Mouse (Mus musculus) midbrain, embryonic 12.5 days (tissue): Measurements from ENCODE around the gene Nol12. TPM values are rescaled to one million over a fixed set of nuclear protein-coding genes. Genes with fewer than 3 reads are reported as not detected.
A peak's percentile ranks its signal among the peaks of the same experiment; 100 is the strongest.

Experiments
- ATAC-seq: fragments of 200-750 bp; cut with Nextera tagmentation; 2 replicates; pipeline ENCODE4 v1.8.0; 2017; ENCODE audit warnings: low read depth, moderate TSS enrichment, moderate library complexity; ENCODE audit not compliant: low FRiP score
- H3K27ac ChIP-seq: fragments of 300-500 bp; sonication (generic); replicated peaks from 2 replicates; pipeline ENCODE4 v1.5.1; 2016; ENCODE audit warnings: mild to moderate bottlenecking
- H3K27me3 ChIP-seq: fragments of 300-500 bp; sonication (generic); 2 replicates; pipeline ENCODE4 v1.6.1; 2016; ENCODE audit warnings: mild to moderate bottlenecking
- H3K36me3 ChIP-seq: fragments of 300-500 bp; sonication (generic); 2 replicates; pipeline ENCODE4 v1.6.1; 2016
- H3K4me1 ChIP-seq: fragments of 300-500 bp; sonication (generic); 2 replicates; pipeline ENCODE4 v1.6.1; 2016
- H3K4me2 ChIP-seq: fragments of 300-500 bp; sonication (generic); replicated peaks from 2 replicates; pipeline ENCODE4 v1.6.1; 2016; ENCODE audit warnings: mild to moderate bottlenecking, moderate library complexity
- H3K4me3 ChIP-seq: fragments of 300-500 bp; sonication (generic); 2 replicates; pipeline ENCODE4 v1.5.1; 2016; ENCODE audit warnings: mild to moderate bottlenecking
- H3K9ac ChIP-seq: fragments of 300-500 bp; sonication (generic); replicated peaks from 2 replicates; pipeline ENCODE4 v1.6.1; 2016; ENCODE audit warnings: mild to moderate bottlenecking, moderate library complexity
- H3K9me3 ChIP-seq: fragments of 300-500 bp; sonication (generic); 2 replicates; pipeline ENCODE4 v1.6.1; 2016; ENCODE audit warnings: mild to moderate bottlenecking
- WGBS: fragments of 180-500 bp; shearing (Covaris S2); methylation state at CpG from one replicate; pipeline ENCODE4 v1.1.7; 2016; 5-methylcytosine and 5-hydroxymethylcytosine counted together
- microRNA-seq: library from miRNA; unstranded; fragments of <30 nt; microRNA quantifications from one replicate; pipeline ENCODE4, GENCODE M21; 2017
- polyA plus RNA-seq: library from polyadenylated mRNA; unstranded; fragments of >200 nt; fragmentation: Nextera tagmentation; extraction: Ambion mirVana; gene quantifications from 2 replicates; pipeline ENCODE4 v1.2.1, GENCODE M21; 2016

The Nol12 gene
- polyA plus RNA-seq, 1 experiment from 2014 or later: 59.6 TPM

DNA sequence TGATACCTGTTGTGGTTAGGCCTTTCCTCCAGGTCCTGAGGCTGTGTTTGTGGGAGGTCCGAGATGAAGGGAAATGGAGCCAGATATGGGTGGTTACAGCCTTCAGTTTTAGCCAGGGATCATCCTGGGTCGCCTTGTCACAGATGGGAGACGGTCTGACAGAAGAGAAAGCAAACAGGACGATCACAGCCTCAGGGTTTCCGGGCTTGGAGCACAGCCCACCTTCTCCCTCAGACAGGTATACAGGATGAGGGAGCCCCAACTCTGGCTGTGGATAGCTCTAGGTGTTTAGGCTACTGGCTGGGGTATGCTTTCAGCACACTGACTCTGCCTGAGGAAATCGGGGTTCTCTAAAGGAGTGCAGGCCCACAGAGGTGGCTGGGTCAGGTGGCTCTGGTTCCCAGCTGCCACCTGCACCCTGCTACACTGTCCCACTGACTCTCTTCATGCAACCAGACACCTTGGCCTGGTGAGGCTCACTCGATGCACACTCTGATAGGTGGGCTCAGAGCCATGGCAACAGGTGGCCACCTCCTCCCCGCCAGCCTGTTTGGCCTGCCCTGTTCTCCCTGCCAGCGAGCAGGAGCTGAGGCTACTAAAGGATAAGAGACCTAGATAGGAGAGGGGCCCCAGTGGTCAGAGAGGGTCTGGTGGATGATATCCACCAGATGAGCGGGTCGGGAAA, 51.9 kb downstream of the Nol12 start:
- Histone ChIP-seq H3K27ac (no peak overlapping the region), H3K9me3 (no peaks in the 10 kb centered on the region), H3K4me1 (peaks cover 34% of the 10 kb centered on the region), H3K9ac (no peak overlapping the region), H3K27me3 (no peaks in the 10 kb centered on the region), H3K36me3 (peaks cover 39% of the 10 kb centered on the region), H3K4me3 (no peak overlapping the region), H3K4me2 (no peak overlapping the region)
- ATAC-seq: no peak
- WGBS: 66% methylated on average over 11 of the region's 11 CpGs

DNA sequence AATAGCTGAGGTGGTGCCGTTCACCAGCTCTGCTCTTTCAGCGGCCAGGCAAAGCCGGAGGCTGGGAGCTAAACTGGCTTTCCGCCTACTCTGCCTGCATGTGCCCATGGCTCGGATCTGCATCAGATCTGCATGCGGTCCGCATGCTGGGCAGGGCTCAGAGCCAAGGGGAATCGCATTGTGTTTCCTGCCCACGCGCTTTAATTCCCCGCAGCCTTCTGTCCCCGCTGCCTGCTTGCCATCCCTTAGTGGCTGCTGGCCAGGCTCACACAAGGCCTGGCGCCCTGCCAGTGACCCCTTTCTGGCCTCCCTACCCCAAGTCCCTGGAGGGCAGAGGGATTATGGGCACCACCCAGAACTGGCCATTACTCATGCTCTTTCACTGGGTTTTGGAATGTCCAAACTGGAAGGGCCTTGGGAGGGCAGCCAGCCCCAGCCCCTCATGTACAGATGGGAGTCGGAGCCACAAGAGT, 53.8 kb downstream of the Nol12 start:
- WGBS: 77% methylated on average over 14 of the region's 14 CpGs
- H3K27ac ChIP-seq: peak overlapping the region; percentile 35
- no peak overlapping the region for H3K4me3 ChIP-seq
- no peaks in the 10 kb centered on the region for H3K27me3 ChIP-seq
- ATAC-seq: no peak
- no peak overlapping the region for H3K4me2 ChIP-seq
- H3K36me3 ChIP-seq: peaks cover 58% of the 10 kb centered on the region
- peaks cover 23% of the 10 kb centered on the region for H3K4me1 ChIP-seq
- no peaks in the 10 kb centered on the region for H3K9me3 ChIP-seq
- no peak overlapping the region for H3K9ac ChIP-seq

DNA sequence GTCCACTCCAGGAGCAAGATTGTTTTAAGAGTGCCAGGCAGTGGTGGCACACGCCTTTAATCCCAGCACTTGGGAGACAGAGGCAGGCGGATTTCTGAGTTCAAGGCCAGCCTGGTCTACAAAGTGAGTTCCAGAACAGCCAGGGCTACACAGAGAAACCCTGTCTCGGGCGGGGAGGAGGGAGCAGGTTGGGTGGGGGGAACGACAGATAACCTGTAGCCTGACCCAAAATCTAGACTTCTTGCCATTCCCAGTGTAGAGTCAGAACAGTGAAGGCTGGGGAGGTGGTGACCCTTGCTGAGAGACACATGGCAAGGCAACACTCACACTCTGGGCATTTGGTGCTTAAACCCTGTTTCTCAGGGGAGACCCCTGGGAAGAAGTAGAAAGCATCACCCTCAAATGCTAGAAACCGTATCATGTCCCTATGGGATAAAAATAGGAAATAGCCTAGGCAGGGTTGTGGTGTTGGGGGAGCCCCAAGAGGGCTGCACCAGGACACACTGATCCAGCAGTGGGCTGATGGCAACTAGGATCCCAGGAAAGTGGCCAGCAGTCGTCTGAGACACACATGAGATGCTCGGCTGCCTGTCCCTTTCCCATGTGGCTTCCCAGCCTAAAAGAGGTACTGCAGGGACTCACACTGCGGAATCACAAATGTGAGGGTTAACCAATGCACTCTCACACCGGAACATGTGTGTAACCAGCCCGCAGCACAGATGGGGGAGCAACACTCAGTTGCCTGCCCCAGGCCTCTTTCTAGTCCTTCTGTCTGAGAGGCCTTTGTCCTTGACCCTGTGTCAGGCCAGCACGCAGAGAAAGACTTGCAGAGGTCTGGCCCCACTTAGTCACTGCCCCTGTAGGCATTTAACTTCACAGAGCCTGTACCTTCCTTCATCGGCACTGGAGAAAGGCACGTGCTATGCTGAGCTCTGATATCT, 54.7 kb downstream of the Nol12 start:
- Histone ChIP-seq H3K9me3 (no peaks in the 10 kb centered on the region), H3K36me3 (peaks cover 67% of the 10 kb centered on the region), H3K4me2 (no peak overlapping the region), H3K4me1 (peaks cover 14% of the 10 kb centered on the region), H3K27ac (peak overlapping the region; percentile 35; the same call in 1 of the 2 replicates), H3K27me3 (no peaks in the 10 kb centered on the region), H3K4me3 (no peak overlapping the region), H3K9ac (no peak overlapping the region)
- 89% methylated on average over 14 of the region's 14 CpGs for WGBS
- ATAC-seq: no peak

DNA sequence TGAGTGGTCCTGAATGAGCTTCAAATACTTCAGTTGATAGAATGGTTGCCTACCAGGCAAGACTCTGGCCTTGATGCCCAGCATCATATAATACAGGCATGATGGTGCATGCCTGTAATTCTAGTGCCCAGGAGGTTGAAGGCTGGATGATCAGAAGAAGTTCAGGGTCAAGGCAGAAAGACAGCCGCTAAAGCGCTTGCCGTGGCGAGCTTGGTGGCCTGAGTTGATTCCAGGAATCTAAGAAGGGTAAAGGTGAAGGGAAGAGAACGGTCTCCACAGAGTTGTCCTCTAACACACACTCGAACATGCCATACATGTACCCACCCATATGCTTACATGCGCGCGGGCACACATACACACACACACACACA, 55.3 kb downstream of the Nol12 start:
- H3K4me2 ChIP-seq: no peak overlapping the region
- H3K36me3 ChIP-seq: peaks cover 73% of the 10 kb centered on the region
- no peak overlapping the region for H3K9ac ChIP-seq
- no peak overlapping the region for H3K27ac ChIP-seq
- H3K9me3 ChIP-seq: no peaks in the 10 kb centered on the region
- 91% methylated on average over 9 of the region's 9 CpGs for WGBS
- H3K27me3 ChIP-seq: no peaks in the 10 kb centered on the region
- ATAC-seq: no peak
- peaks cover 9% of the 10 kb centered on the region; the same call in 1 of the 2 replicates for H3K4me1 ChIP-seq
- no peak overlapping the region for H3K4me3 ChIP-seq

DNA sequence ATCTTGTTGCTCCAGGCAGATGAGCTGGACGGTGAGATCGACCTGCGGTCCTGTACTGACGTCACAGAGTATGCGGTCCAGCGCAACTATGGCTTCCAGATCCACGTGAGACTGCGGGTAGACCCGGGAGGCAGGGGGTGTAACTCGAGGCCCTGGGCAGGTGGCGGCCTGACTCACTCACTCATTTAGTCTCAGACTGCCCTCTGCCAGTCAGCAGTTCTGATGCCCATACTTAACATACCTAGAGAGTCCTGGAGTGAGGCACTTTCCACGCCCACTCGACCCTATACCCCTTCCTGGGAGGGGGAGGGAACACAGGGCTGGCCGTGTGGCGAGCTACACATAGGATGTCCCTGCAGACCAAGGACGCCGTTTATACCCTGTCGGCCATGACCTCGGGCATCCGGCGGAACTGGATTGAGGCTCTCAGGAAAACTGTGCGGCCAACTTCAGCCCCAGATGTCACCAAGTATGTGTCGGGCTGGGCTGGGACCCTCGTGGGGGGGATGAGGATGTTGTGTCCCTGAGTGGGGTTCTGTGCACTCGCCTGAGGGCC, 56.3 kb downstream of the Nol12 start:
- Histone ChIP-seq H3K27ac (no peak overlapping the region), H3K4me3 (no peak overlapping the region), H3K9ac (no peak overlapping the region), H3K9me3 (no peaks in the 10 kb centered on the region), H3K27me3 (no peaks in the 10 kb centered on the region), H3K36me3 (peaks cover 82% of the 10 kb centered on the region), H3K4me1 (peaks cover 9% of the 10 kb centered on the region; the same call in 1 of the 2 replicates), H3K4me2 (no peak overlapping the region)
- no peak for ATAC-seq
- WGBS: 95% methylated on average over 25 of the region's 25 CpGs

DNA sequence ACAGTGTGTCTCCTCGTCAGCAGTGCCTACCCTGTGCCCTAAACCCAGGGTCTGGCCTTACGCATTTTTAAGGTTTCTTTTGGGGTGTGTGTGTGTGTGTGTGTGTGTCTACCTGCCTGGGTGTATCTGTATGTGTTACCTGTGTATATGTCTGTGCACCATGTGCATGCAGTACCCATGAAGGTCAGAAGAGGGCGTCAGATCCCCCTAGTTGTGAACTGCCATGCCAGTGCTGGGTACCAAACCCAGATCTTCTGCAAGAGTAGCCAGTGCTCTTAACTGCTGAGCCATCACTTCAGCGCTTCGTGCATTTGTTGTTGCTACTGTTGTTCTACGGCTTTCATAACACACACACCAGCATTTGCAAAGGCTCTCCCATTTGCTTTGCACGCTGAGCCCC, 57.5 kb downstream of the Nol12 start:
- ATAC-seq: no peak
- peaks cover 83% of the 10 kb centered on the region for H3K36me3 ChIP-seq
- no peaks in the 10 kb centered on the region for H3K27me3 ChIP-seq
- 96% methylated on average over 7 of the region's 7 CpGs for WGBS
- H3K9ac ChIP-seq: no peak overlapping the region
- no peak overlapping the region for H3K4me2 ChIP-seq
- no peak overlapping the region for H3K27ac ChIP-seq
- no peaks in the 10 kb centered on the region for H3K9me3 ChIP-seq
- H3K4me3 ChIP-seq: no peak overlapping the region
- H3K4me1 ChIP-seq: peaks cover 9% of the 10 kb centered on the region; the same call in 1 of the 2 replicates

DNA sequence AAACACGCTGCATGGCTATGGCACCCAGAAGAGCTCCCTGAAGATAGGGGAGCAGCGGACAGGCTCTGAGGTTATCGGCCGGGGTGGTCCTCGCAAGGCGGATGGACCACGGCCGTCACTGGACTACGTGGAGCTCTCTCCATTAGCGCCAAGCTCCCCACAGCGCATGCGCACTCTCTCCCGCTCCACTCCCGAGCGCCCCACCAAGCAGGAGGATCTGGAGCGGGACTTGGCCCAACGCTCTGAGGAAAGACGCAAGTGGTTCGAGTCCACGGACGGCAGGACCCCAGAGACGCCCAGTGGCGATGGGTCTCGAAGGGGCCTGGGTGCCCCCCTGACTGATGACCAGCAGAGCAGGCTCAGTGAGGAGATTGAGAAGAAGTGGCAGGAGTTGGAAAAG, 58.2 kb downstream of the Nol12 start:
- no peak for ATAC-seq
- whole genome bisulfite sequencing: 97% methylated on average over 24 of the region's 24 CpGs
- Histone ChIP-seq H3K27ac (no peak overlapping the region), H3K9me3 (no peaks in the 10 kb centered on the region), H3K4me3 (no peak overlapping the region), H3K4me2 (no peak overlapping the region), H3K4me1 (peaks cover 7% of the 10 kb centered on the region; the same call in 1 of the 2 replicates), H3K27me3 (no peaks in the 10 kb centered on the region), H3K36me3 (peaks cover 83% of the 10 kb centered on the region), H3K9ac (no peak overlapping the region)

Small RNA genes within 50 kb of the gene (microRNA-seq; reads per million reads assigned to microRNA genes)
- 0.70 reads per million for gene Mir6955

Other genes with a start within 250 kb of the Nol12 start
- 0.88 and 2.2 TPM in 2 replicates for gene Elfn2, start 216.2 kb upstream of the Nol12 start, polyA plus RNA-seq
- 119 and 137 TPM in 2 replicates for gene Mfng, start 161.5 kb upstream of the Nol12 start, polyA plus RNA-seq
- 2.3 and 2.6 TPM in 2 replicates for gene Card10, start 131.9 kb upstream of the Nol12 start, polyA plus RNA-seq
- 11.5 and 11.9 TPM in 2 replicates for gene Cdc42ep1, start 92.3 kb upstream of the Nol12 start, polyA plus RNA-seq
- gene Lgals2, start 79.4 kb upstream of the Nol12 start, polyA plus RNA-seq: 0.56 TPM in 1 of 2 replicates, not detected in the other
- gene Gga1, start 57.7 kb upstream of the Nol12 start, polyA plus RNA-seq: 50.9 and 52.7 TPM in 2 replicates
- 0.10 TPM in 1 of 2 replicates, not detected in the other for gene Gm49510, start 35.3 kb upstream of the Nol12 start, polyA plus RNA-seq
- 8.2 and 9.3 TPM in 2 replicates for gene Sh3bp1, start 35.2 kb upstream of the Nol12 start, polyA plus RNA-seq
- 46.3 and 53.7 TPM in 2 replicates for gene Pdxp, start 21.0 kb upstream of the Nol12 start, polyA plus RNA-seq
- gene Lgals1, start 8.2 kb upstream of the Nol12 start, polyA plus RNA-seq: 346 and 420 TPM in 2 replicates
- gene Triobp, start 12.8 kb downstream of the Nol12 start, polyA plus RNA-seq: 40.0 and 45.0 TPM in 2 replicates
- 547 and 575 TPM in 2 replicates for gene H1f0, start 93.5 kb downstream of the Nol12 start, polyA plus RNA-seq
- not detected in 2 replicates for gene Galr3, start 107.0 kb downstream of the Nol12 start, polyA plus RNA-seq
- 64.0 and 67.5 TPM in 2 replicates for gene Ankrd54, start 128.0 kb downstream of the Nol12 start, polyA plus RNA-seq
- gene Eif3l, start 140.2 kb downstream of the Nol12 start, polyA plus RNA-seq: 198 and 202 TPM in 2 replicates
- gene Micall1, start 174.0 kb downstream of the Nol12 start, polyA plus RNA-seq: 11.4 and 11.5 TPM in 2 replicates
- gene Polr2f, start 206.1 kb downstream of the Nol12 start, polyA plus RNA-seq: 314 and 327 TPM in 2 replicates
- gene 1700088E04Rik, start 206.3 kb downstream of the Nol12 start, polyA plus RNA-seq: 9.7 and 11.9 TPM in 2 replicates
- gene Sox10, start 230.3 kb downstream of the Nol12 start, polyA plus RNA-seq: 0.48 and 1.2 TPM in 2 replicates